Mouse (Mus musculus): Measurements from ENCODE around the gene Trappc11.

Trappc11 gene

DNA sequence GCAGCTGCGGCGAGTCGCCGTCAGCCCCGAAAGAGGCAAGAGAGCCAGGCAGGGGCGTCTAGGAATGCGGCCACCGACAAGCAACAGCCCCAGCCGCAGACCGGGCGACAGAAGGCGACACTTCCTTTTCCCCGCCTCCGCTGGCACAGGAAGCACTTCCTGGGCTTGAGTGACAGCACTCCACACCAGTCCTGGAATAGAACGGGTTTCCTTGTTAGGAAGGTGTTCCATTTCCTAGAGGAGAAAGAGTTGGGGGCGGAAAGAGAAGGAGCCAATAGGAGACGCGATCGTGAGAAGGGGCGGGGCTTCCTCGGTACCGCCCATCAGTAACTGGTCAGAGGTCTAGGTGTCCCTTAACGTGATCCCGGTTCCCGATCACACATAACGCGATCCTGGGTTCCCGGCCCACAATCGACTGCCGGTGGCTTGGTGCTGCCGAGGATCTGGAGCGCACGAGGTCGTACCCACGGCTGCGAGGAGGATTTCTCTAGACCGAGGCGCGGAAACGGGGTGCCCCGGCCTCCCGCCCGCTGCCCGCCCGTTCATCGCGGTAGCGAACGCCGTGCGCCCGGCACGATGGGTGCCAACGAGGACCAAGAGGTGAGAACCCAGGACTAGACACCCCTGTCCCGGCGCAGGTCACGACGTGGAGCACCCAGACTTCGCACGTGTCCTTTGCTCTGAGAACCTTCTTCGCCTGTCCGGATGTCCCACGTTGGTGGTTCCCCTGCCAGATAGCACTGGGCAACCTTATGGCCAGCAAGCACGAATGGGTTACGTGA lies at the start of gene Trappc11, which contains the start of gene Rwdd4a:
TSS of gene Trappc11 (minus strand) at position 127 of the 782 bp plus-strand sequence.
TSS of gene Rwdd4a (plus strand) at position 321 of the 782 bp plus-strand sequence.
- DNase-seq (ENCODE audit: extremely low read depth, insufficient read length, low spot score): peak; percentile 96

DNA sequence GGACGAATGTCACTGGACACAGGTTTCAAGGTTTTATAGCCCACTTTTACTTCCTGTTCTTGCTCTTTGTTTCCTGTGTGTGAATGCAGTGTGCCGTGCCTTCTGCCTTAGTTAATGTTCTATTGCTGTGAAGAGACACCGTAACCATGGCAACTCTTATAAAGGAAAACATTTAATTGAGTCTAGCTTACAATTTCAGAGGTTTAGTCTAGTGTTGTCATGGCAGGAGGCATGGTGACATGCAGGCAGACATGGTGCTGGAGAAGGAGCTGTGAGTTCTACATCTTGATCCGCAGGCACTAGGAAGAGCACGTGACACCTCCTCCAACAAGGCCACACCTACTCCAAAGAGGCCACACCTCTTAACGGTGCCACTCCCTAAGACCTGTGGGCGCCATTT lies 48.2 kb upstream of the Trappc11 start:
- DNase-seq (ENCODE audit: extremely low read depth, insufficient read length, low spot score): no peak

DNA sequence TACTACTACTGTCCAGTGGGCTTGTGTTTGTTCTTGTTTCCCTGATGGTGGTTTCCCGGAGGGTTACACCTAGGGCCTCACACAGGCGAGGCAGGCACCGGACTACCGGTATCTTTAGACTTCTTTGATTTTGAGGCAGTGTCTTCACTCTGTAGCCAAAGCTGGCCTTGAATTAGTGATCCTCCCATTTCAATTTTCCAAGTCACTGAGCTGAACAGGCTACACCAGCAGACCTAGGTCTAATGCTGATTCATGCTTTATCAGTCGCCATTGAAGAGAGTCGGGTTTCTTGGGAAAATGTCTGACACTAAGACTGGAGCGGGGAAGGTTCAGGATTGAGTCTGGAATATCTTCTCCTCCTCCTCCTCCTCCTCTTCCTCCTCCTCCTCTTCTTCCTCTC lies 40.2 kb upstream of the Trappc11 start:
- no peak for DNase-seq (ENCODE audit: extremely low read depth, insufficient read length, low spot score)

DNA sequence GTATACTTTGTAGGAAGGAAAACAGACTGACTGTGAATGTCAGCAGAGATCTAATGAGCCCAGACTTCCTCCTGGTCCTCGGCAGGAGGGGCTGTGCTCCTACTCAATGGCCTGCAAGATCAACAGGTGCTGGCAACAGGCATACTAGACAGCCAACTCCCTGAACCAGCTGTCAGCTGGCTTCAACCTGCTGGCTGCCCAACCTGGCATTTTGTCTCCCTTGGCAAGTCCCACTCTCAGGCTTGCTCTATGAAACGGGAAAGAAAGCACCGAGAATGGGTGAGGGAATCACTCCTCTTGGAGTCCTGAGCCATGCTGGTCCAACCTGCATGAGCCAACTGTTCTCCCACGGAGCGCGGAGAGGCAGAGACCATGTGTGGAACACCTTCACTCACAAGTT lies 36.9 kb upstream of the Trappc11 start:
- no peak for DNase-seq (ENCODE audit: extremely low read depth, insufficient read length, low spot score)

DNA sequence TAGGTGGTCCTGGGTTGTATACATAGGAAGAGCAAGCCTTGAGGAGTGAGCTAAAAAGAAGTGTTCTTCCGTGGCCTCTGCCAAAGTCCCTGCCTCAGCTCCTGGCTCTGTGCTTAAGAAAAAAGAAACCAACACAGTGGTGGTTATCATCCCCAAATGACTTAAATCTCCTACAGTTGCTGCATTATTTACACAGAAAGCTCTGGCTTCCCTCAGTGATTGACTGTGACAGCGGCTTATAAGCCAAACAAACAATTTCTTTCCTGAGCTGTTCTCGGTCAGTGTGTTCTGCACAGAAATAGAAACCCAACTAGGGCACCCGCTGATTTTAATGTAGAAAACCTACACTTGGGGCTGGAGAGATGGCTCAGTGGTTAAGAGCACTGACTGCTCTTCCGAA lies 34.8 kb upstream of the Trappc11 start:
- DNase-seq (ENCODE audit: extremely low read depth, insufficient read length, low spot score): no peak

DNA sequence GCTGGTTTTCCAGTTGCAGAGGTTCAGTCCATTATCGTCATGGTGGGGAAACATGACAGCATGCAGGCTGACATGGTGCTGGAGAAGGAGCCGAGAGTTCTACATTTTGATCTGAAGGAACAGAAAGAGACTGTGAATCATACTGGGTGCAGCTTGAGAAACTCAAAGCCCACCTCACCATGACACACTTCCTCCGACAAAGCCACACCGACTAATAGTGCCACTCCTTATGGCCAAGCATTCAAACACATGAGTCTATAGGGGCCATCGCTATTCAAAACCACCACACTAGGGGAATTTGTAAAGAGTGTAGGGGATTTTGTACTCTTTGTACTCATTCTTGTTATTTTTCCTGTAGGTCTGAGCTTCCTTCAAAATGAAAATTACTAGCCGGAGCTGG lies 33.3 kb upstream of the Trappc11 start:
- no peak for DNase-seq (ENCODE audit: extremely low read depth, insufficient read length, low spot score)

DNA sequence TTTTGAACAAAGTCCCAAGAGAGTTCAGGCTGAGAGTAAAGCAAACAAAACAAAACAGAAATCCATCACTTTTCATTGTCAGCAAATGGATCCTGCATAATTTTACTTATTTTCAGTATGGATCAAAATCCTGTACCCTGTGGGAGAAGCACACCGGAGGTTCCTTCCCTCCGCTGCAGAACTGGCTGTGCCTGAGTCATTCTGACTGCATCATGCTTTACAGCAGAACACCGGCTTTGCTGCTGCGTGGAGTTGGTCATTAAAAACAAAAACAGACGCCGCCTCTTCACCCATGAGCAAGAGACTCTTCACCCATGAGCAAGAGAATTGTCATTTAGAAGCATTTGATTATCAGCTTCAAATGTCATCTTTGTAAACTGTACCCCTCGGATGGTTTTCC lies 27.5 kb upstream of the Trappc11 start:
- no peak for DNase-seq (ENCODE audit: extremely low read depth, insufficient read length, low spot score)

DNA sequence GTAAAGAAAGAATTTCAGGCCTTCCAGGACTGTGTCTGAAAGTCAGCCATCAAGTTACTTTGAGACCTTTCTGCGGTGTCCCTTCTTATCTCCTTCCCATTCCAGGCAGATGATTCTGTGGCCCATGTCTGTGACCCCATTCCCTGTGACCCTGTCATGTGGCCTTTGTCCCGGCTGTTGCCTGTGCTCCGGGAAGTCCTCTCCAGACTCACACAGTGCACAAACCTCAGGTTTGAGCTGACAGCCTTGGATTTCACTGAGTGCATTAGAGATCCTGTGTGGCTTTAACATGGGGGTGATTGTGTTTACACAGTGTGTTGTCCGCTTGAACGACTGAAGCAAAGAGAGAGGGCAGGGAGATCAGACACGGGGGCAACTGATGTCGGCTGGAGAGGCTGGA lies 25.0 kb upstream of the Trappc11 start:
- no peak for DNase-seq (ENCODE audit: extremely low read depth, insufficient read length, low spot score)

DNA sequence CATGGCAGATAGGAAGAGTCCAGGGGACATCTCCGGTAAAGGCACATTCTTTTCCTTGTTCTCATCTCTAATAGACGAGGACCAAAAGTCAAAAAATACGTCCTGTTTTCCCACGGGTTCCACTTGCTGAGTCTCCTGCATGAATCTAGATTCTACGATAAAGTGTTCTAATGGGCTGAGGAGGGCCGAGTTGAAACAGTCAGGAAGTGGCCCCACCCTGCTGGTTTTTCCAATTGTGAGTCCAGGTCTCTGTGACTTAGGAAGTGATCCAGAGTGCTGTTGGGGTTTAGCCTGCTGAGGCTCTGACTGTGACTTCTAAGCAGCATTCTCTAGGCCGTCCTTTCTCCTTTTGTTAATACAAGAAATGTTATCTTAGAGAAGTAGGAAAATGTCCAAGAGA lies 23.2 kb upstream of the Trappc11 start:
- DNase-seq (ENCODE audit: extremely low read depth, insufficient read length, low spot score): no peak

DNA sequence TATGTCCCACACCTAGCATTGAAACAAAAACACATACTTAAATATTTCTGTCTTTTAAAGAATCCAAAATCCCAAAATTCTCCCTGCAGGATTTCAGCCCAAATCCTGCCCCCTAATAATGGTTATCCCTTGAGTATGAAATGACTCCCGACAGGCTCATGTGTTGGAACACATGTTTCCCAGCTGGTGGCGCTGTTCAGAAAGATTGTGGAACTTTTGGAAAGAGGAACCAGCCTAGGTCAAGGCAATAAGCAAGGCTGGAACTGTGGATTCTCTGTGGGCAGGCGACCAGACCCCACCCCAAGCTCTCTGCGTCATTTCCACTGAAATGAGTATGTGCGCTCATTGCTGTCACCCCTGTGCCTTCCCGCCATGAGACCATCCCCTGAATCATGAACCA lies 20.3 kb upstream of the Trappc11 start:
- no peak for DNase-seq (ENCODE audit: extremely low read depth, insufficient read length, low spot score)

DNA sequence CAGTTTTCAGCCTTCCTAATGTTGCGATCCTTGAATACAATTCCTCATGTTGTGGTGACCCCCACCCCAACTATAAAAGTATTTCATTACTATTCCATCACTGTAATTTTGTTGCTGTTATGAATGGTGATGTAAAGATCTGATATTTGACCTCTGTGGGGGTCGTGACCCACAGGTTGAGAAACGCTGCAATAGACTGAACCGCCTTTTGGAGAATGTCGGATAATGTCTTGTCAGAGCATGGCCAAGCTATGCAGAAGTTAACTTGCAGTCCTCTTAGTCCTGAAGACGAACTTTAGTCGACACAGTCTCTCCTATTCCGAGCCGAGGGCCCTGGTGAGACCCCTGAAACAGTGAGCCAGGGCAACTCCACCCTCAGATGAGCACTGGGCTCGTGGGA lies 13.8 kb upstream of the Trappc11 start:
- no peak for DNase-seq (ENCODE audit: extremely low read depth, insufficient read length, low spot score)

DNA sequence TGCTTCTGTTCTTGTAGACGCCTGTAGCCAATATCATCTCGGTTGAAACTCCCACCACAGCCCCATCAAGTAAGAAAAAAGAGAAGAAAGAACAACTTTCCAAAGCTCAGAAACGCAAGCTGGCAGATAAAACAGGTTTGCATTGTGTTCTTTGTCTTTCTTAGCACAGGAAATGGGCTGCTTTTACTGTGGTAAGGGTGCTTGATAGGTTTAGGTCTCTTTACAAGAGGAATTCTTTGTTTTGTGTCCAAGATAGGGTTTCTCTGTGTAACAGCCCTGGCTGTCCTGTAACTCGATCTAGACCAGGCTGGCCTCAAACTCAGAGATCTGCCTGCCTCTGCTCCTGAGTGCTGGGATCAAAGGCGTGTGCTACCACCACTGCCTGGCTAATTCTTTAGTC lies 10.8 kb upstream of the Trappc11 start:
- DNase-seq (ENCODE audit: extremely low read depth, insufficient read length, low spot score): no peak

DNA sequence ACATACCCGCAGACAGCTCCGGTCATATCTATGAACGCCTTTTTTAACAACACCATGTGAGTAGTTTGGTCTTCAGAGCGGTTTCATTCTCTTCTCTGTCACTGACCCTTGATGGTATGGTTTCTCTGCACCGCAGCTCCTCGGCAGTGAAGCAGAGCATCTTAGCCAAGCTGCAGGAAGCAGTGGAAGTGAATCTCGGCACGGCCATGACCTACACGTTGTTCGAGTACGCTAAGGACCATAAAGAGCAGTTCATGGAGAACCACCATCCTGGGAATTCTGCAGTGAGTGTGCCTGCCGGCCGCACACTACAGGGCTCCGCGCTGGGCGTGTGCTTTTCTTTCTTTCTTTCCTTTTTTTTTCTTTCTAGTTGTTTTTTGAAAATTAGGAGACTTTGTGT lies 9.5 kb upstream of the Trappc11 start:
- no peak for DNase-seq (ENCODE audit: extremely low read depth, insufficient read length, low spot score)

DNA sequence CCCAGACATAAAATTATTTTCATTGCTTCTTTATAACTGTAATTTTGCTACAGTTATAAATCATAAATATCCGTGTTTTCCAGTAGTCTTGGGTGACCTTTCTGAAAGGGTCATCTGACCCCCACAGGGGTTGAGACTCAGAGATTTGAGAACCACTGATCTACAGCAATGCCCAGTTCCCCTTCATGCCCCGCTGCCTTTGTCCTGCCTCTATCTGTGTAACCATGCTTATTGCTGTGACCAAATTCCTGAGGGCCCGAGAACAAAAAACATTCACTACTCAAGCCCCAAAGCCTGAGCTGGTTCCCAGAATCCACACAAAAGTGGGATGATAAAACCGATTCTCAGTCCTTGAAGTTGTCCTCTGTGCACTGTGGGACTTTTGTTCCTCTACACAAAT lies 5.1 kb upstream of the Trappc11 start:
- DNase-seq (ENCODE audit: extremely low read depth, insufficient read length, low spot score): no peak

DNA sequence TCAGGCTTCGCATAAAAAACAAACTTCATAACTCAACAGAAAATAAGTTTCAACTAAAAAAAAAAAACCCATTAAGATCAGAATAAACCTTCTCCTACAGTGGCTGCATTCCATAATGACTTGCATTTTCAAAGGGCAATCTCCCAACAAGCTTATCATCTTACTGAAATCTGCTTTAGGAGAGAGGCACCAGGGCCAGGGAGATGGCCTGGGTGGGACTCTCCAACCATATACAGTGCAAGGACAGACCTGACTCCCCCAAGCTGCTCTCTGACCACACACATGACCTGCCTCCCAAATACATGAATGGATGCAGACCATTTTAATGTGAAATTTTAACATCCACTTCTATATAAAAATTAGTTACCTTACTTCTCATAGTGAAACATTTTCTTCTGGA lies 5.2 kb downstream of the Trappc11 start:
- DNase-seq (ENCODE audit: extremely low read depth, insufficient read length, low spot score): no peak

DNA sequence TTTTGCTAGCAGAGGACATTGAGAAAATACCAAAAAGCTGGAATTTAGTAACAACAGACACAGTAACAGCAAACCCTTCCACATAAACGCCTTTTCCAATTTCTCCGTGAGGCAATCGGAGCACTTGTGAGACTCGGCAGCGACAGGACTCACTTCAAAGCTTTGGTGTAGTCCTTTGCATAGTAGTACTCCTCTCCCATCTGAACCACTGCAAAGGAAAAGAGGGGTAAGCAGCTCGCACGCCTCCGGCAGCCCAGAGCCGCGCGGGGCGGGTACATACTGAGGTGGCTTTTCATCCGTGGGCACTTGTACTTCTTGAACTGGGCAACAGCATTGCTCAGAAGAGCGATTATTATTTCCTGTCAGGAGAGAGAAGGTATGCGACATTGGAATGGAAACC lies 19.7 kb downstream of the Trappc11 start:
- DNase-seq (ENCODE audit: extremely low read depth, insufficient read length, low spot score): no peak

DNA sequence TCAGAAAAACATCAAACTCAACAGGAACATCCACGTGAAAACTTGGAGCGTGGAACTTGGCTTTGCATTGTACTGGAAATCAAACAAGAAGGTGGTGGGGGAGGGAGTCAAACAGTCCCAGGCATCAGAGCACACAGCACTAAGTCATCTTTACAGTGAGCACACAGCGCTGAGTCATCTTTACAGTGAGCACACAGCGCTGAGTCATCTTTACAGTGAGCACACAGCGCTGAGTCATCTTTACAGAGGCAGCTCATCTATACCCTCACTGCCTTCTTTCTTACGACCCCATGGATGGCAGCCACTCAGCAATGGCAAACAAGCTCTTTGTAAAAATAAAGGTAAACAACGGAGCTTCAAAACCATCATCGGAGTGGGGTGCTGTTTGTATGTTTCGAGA lies 22.3 kb downstream of the Trappc11 start:
- no peak for DNase-seq (ENCODE audit: extremely low read depth, insufficient read length, low spot score)

DNA sequence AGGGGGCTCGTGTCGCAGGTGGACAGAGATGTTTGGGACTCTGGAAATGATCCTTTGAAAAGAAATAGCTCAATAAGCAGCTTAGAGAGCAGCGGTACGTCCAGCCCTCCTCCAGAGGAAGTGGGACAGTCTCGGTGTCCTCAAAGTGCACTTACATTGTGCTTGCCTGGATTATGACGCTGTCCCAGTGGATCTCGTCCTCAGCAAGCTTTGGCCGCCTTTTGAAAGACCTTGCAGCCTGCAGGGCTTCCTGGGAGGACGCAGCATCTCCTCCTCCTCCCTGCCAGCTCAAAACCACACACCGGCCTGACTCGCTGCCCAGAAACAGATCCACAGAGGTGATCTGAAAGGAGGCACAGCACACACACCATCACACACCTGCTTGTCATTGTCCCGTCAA lies 27.8 kb downstream of the Trappc11 start:
- no peak for DNase-seq (ENCODE audit: extremely low read depth, insufficient read length, low spot score)

DNA sequence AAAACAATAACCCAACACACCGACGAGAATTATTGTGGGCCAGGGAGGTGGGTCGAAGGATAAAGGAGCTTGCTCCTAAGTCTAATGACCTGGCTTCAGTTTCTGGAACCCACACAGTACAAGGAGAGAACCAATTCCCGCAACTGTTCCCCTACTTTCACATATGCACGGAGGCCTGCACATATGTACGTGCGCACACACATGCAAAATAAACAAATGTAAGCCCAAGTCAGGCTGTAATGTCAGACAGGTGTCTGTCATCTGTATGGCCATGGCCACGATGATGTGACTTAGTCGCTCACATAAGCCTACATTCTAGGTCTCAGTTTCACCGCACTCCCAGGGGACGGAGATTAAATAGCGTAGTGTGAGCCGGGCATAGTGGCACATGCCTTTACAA lies 30.7 kb downstream of the Trappc11 start:
- DNase-seq (ENCODE audit: extremely low read depth, insufficient read length, low spot score): no peak

DNA sequence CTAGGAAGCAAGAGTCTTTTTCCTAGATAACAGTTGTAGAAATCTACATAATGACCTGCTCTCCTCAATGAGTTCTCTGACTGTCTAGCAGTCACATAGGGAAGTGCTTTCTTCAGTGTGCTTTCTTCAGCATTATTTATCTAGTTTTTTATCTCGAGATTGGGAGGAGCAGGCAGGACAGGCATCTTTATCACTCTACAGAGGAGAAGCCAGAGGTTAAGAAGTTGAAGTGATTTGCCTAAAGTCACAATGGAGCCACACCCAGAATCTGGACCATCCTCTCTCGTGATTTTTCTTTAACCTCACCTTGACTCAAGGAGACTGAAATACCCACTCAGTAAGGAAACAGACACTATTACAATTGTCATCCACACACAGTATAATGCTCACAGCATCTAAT lies 31.3 kb downstream of the Trappc11 start:
- DNase-seq (ENCODE audit: extremely low read depth, insufficient read length, low spot score): no peak

DNA sequence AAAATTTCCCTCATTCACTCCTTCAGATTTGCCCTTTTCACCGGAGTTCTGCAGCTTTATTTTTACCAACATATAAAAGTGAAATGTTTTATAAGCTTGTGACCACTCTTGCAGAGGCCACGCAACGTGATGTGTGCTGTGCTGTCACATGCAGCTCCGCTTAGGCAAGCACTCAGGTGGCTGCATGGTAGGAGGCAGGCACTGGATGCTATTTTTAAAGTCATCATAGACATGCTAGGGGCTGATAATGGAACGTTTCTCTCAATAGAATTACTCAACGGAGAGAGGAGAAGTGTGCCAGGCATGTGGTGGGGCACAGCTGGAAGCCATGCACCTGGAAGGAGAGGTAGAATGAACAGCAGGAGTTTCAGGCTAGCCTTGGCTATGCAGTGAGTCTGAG lies 37.8 kb downstream of the Trappc11 start:
- no peak for DNase-seq (ENCODE audit: extremely low read depth, insufficient read length, low spot score)

DNA sequence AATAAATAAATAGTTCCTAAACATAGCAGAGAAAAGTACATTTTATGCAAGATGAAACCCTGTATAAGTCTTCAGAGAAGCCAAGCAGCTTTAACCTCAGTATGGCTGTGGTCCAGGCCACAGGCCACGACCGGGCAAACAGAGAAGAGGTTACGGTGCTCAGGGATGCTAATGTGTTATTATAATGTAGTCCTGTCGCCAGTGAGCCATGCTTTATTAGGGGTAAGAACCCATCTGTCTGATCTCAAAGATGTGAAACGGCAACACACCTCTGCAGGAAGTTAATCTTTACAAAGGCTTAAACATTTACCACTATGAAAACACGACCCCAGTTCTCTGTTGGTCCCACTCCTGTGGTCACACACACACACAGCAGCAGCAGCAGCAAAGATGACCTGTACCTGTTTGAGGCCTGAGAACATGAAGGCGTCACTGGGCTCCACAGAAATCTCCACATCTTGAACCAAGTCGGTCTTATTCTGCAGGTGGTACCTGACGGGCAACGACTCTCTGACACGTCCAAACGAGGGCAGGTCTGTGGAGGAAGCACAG lies 38.6 kb downstream of the Trappc11 start:
- DNase-seq (ENCODE audit: extremely low read depth, insufficient read length, low spot score): no peak

DNA sequence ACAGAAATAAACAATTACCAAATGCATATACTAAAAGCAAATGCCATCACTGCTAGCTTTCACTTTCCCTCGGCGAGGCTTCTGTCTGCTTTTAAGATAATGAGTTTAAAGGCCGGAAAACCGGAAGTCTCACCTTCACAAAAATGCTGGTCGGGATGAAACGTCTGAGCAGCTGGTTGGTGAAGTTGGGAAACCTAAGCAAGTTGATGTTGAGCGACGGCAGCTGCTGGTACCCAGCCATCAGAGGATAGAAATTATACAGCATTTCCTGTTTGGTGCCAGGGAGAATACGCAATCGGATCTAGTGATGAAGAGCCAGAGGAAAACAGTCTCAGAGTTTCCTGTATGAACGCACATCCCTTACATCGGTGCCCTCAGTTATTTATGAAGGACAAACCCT lies 40.2 kb downstream of the Trappc11 start:
- no peak for DNase-seq (ENCODE audit: extremely low read depth, insufficient read length, low spot score)

Data from 3134 (cell line).